Comparison of ENCODE assay signal across 9 mouse cellular contexts in genomic region chr12:34658119-34658518, GRCm38 (mm10).
DNase-seq lines count a peak whose midpoint lies in the region; ATAC-seq and TF ChIP-seq lines count a peak whose summit lies in the region.
"Had no signal": no experiment of that assay in that cellular context is flagged by ENCODE, and none has a peak within 500 bp of the region (broad histone marks: within the 10 kb centered on the region; RNA-seq: fewer than 3 reads in every experiment).

No protein-coding gene starts in this region.

- WGBS in liver, postnatal 0 days (ENCODE audit: insufficient replicate concordance), result 51% methylated on average over 6 of the region's 6 CpGs

- no peaks in the 10 kb centered on the region for H3K9me3 ChIP-seq in liver, postnatal 0 days (ENCODE audit: low read length)
- H3K9me3 ChIP-seq: megakaryocyte, embryonic 14.5 days had no signal

- H3K36me3 ChIP-seq in liver, postnatal 0 days (replicated peaks; ENCODE audit: insufficient read depth, low read length), result no peaks in the 10 kb centered on the region

- H3K9ac ChIP-seq in liver, postnatal 0 days (replicated peaks), result no peak overlapping the region

- H3K4me2 ChIP-seq in liver, postnatal 0 days (ENCODE audit: low read depth, low read length), result no peak overlapping the region

- no peaks in the 10 kb centered on the region for H3K4me1 ChIP-seq in liver, postnatal 0 days (ENCODE audit: insufficient read depth)

- no peak overlapping the region for H3K4me3 ChIP-seq in liver, postnatal 0 days (ENCODE audit: low read depth, low read length)
- H3K4me3 ChIP-seq: megakaryocyte, embryonic 14.5 days had no signal

- no peak for TF ChIP-seq EP300 in liver, postnatal 0 days (IDR thresholded peaks at IDR 0.05; ENCODE audit: low read depth)

- H3K27me3 ChIP-seq in liver, postnatal 0 days (ENCODE audit: insufficient read depth, low read length), result no peaks in the 10 kb centered on the region
- H3K27me3 ChIP-seq: megakaryocyte, embryonic 14.5 days had no signal

- TF ChIP-seq CTCF in liver, postnatal 0 days (IDR thresholded peaks at IDR 0.05; ENCODE audit: low read depth), result peak; percentile 50

- peak; percentile 58 for DNase-seq in right cerebral cortex, adult 18-20 months
- no peak for DNase-seq in right cerebral cortex, postnatal 14 days
- DNase-seq in cerebellum, postnatal 14 days, result peak; percentile 63 to 70
- peak; percentile 48 to 67 for DNase-seq in frontal cortex, postnatal 36 days (ENCODE audit: low spot score in 2 of 2)
- peak; percentile 61 for DNase-seq in kidney, postnatal 10 days
- DNase-seq in liver, postnatal 0 days, result no peak
- DNase-seq in right cerebral cortex, postnatal 25 days, result peak; percentile 45

- H3K27ac ChIP-seq in liver, postnatal 0 days (ENCODE audit: low read depth), result no peak overlapping the region

- ATAC-seq in liver, postnatal 0 days, result no peak
- no peak for ATAC-seq in activated CD4-positive, CD25-positive, alpha-beta regulatory T cell, adult 4 months

Comparison
In these comparisons a context has a peak if more than half of its experiments do, and no peak if none do; other contexts are left out.
1. DNase-seq: peak in right cerebral cortex, adult 18-20 months (single experiment), cerebellum, postnatal 14 days (2 of 2), frontal cortex, postnatal 36 days (2 of 2), kidney, postnatal 10 days (single experiment) and right cerebral cortex, postnatal 25 days (single experiment); none in right cerebral cortex, postnatal 14 days (single experiment) and liver, postnatal 0 days (single experiment).